Mouse (Mus musculus) cortical plate, adult 2 months (tissue): ENCODE data around the gene Cse1l. TPM values are rescaled to one million over a fixed set of nuclear protein-coding genes. Genes with fewer than 3 reads are reported as not detected.

Experiments used
- H3K27ac ChIP-seq: fragments of 200-500 bp; 2 replicates; pipeline ENCODE4 v1.5.1; 2012; ENCODE audit warnings: low read length, control low read depth, inconsistent platforms; ENCODE audit not compliant: insufficient read depth
- H3K4me1 ChIP-seq: fragments of 200-500 bp; 2 replicates; pipeline ENCODE4 v1.6.1; 2011; ENCODE audit warnings: low read length; ENCODE audit not compliant: control insufficient read depth, insufficient read depth
- H3K4me3 ChIP-seq: fragments of 200-500 bp; 2 replicates; pipeline ENCODE4 v1.5.1; 2011; ENCODE audit warnings: mild to moderate bottlenecking, low read length, control low read depth; ENCODE audit not compliant: insufficient read depth
- CTCF ChIP-seq: fragments of 200-500 bp; IDR thresholded peaks from 2 replicates; pipeline ENCODE4 v1.5.1; 2011; ENCODE audit warnings: mild to moderate bottlenecking, control low read depth, low read length; ENCODE audit not compliant: insufficient read depth; ENCODE audit errors: extremely low read depth
- POLR2A ChIP-seq: fragments of 200-500 bp; IDR thresholded peaks from 2 replicates; pipeline ENCODE4 v1.6.1; 2011; ENCODE audit warnings: mild to moderate bottlenecking, low read length, control low read depth; ENCODE audit not compliant: insufficient read depth; ENCODE audit errors: extremely low read depth
- polyA plus RNA-seq: library from polyadenylated mRNA; depleted of rRNA; stranded (reverse); fragments of >200 nt; gene quantifications from 2 replicates; pipeline ENCODE4 v1.2.3, GENCODE M21; 2012

Gene Cse1l
- polyA plus RNA-seq, 1 experiment = 45.1 TPM

GRCm38 (mm10) chr2:166956805-166957204 is 51.0 kb downstream of the Cse1l start:
- TF ChIP-seq CTCF (peak; percentile 55; the same call in 1 of the 2 replicates), POLR2A (no peak)
- Histone ChIP-seq H3K4me3 (no peak overlapping the region), H3K4me1 (peaks cover 5% of the 10 kb centered on the region; the same call in 1 of the 2 replicates), H3K27ac (no peak overlapping the region)

GRCm38 (mm10) chr2:166960648-166961330 is 54.9 kb downstream of the Cse1l start:
- peaks cover 5% of the 10 kb centered on the region for H3K4me1 ChIP-seq
- no peak overlapping the region for H3K27ac ChIP-seq
- no peak overlapping the region for H3K4me3 ChIP-seq
- TF ChIP-seq POLR2A = no peak

GRCm38 (mm10) chr2:166963257-166963656 is 57.4 kb downstream of the Cse1l start:
- no peak for TF ChIP-seq CTCF
- no peak for TF ChIP-seq POLR2A
- no peaks in the 10 kb centered on the region; the same call in 1 of the 2 replicates for H3K4me1 ChIP-seq
- no peak overlapping the region for H3K4me3 ChIP-seq
- H3K27ac ChIP-seq = no peak overlapping the region

- no peaks in the 10 kb centered on the region; the same call in none of the 2 replicates for H3K4me1 ChIP-seq
- no peak overlapping the region for H3K27ac ChIP-seq
- TF ChIP-seq POLR2A (no peak), CTCF (no peak)
- no peak overlapping the region for H3K4me3 ChIP-seq
Observed at GRCm38 (mm10) chr2:166964773-166965172, 58.9 kb downstream of the Cse1l start.

GRCm38 (mm10) chr2:166973153-166973552 is 67.3 kb downstream of the Cse1l start:
- TF ChIP-seq POLR2A (no peak), CTCF (no peak)
- H3K4me3 ChIP-seq = no peak overlapping the region
- peaks cover 9% of the 10 kb centered on the region; the same call in 1 of the 2 replicates for H3K4me1 ChIP-seq
- H3K27ac ChIP-seq = no peak overlapping the region

GRCm38 (mm10) chr2:166974177-166974872 is 68.5 kb downstream of the Cse1l start:
- Histone ChIP-seq H3K4me3 (no peak overlapping the region), H3K27ac (0 out of 2 replicates have a peak overlapping the region, but pooled peaks have one; percentile 25), H3K4me1 (peaks cover 9% of the 10 kb centered on the region; the same call in 1 of the 2 replicates)
- TF ChIP-seq CTCF (no peak), POLR2A (no peak)

GRCm38 (mm10) chr2:166976356-166976755 is 70.5 kb downstream of the Cse1l start:
- TF ChIP-seq POLR2A = no peak
- TF ChIP-seq CTCF = no peak
- no peak overlapping the region for H3K4me3 ChIP-seq
- peaks cover 9% of the 10 kb centered on the region; the same call in 1 of the 2 replicates for H3K4me1 ChIP-seq
- peak overlapping the region; percentile 58; the same call in 1 of the 2 replicates for H3K27ac ChIP-seq

- peaks cover 11% of the 10 kb centered on the region; the same call in 1 of the 2 replicates for H3K4me1 ChIP-seq
- TF ChIP-seq POLR2A (no peak), CTCF (no peak)
- H3K4me3 ChIP-seq = no peak overlapping the region
- no peak overlapping the region for H3K27ac ChIP-seq
Observed at GRCm38 (mm10) chr2:166977490-166977889, 71.7 kb downstream of the Cse1l start.

GRCm38 (mm10) chr2:166980161-166980560 is 74.3 kb downstream of the Cse1l start:
- TF ChIP-seq POLR2A (no peak), CTCF (no peak)

More at GRCm38 (mm10) chr2:166980161-166980560, 74.3 kb downstream of the Cse1l start:
- Histone ChIP-seq H3K4me1 (peaks cover 10% of the 10 kb centered on the region; the same call in 1 of the 2 replicates), H3K27ac (no peak overlapping the region), H3K4me3 (no peak overlapping the region)
